Mouse (Mus musculus) spleen, adult 12 weeks (tissue): Measurements from ENCODE around the gene Diaph3.

ENCODE experiments used
- DNase-seq: peaks from one replicate; pipeline ENCODE4 v3.0.0; 2022; ENCODE audit warnings: low spot score

Diaph3 gene

DNA sequence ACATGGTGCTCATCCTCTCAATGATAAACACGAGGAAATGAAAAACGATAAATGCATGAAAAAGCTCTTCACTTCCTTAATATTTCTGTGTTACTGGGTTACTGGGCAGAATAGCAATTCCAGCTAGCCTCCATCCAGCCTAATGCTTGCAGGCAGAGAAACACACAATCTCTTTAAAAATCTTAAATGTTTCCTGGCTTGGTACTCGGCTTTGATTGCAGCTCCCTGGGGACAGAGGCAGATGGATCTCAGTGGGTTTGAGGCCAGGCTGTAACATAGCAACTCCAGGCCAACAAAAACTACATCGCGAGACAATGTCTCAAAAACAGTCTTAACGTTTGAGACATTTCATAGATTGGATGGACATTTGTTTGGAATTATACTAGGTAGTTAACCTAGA lies 57.1 kb downstream of the Diaph3 start:
- no peak for DNase-seq

DNA sequence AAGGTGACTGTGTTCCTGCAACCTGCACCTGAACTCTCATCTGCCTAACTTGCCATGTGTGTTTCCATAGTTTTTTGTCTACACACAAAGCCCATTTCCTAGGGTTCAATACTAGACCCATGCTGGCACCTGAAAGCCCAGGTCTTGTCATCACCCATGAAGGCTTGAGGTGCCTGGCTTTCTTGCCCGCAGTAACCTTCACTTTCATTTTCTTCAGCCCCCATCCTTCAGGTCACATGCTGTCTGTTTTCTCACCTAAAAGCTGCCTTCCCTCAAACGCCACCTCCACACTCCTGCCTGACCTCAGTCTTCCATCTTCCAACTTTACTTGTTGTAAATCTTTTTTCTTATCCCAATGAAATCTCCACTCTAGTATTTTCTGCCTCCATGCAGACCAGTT lies 61.3 kb downstream of the Diaph3 start:
- DNase-seq = no peak

DNA sequence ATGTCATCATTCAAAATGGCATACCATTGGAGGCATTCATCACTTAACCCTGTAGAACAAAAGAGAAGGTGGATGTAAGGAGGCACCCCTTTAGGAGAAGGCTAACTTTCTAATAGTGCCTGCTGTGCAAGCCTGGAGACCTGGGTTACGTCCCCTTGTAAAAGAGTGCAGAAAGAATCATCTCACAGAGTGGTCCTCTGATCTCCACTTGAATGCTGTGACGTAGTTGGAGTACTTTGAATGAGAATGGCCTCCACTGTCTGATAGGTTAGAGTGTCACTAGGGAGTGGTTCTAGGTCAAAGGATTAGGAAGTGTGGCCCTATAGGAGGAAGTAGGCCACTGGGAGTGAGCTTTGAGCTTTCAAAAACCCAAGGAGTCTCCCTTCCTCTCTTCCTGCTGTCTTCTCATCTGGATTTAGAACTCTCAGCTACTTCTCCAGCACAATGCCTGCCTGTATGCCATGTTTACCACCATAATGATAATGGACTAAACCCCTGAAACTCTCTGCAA lies 66.0 kb downstream of the Diaph3 start:
- no peak for DNase-seq

DNA sequence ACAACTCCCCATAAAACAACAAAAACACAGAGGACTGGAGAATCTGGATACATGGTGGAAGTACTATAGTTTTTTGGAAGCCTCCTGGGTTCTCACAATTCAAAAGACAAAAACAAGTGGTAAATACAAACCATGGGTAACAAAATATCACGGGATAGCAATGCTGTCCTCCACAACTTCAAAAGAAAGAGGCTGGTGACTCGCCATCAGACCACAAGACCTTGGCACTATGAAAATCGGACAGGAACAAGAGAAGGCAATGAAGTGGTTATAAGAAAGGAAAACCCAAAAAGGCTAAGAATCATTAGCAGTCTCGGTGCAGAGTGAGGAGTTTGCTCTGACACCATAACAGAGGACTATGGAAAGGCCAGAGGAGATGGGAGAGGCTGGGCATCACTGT lies 76.8 kb downstream of the Diaph3 start:
- no peak for DNase-seq

DNA sequence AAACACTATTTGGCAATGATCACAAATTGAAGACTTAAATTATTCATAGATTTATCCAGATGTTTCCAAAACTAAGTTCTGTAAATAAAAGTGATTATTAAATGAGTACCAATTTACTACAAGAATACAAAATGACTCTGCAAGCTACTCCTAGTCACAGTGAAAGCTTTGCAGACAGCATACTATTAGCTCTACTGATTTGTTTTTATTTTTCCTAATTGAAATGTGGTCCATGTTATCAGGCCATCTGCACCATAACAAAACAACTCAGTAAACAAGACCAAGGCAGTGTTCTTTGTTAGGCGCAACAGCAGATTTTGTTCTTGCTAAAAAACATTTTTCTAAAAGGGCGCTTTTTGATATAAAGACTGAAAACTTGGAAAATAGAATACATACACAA lies 84.9 kb downstream of the Diaph3 start:
- no peak for DNase-seq

DNA sequence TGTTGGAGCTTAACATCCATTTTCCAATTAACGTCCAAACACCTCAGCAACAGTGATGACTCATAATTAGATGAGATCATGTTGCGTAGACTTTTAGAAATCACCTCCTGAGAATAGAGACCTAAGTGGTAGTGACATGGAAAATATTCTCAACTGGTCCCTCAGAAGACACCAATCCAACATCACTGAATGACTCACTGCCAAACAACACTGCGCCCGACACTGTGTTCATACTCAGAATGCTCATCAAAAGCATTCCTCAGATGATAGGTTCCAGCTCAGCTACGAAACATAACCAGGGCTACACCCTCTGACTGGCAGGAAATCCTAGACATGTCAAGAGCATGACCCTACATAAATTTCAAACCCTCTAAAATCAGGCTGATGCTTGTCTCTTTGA lies 89.8 kb downstream of the Diaph3 start:
- no peak for DNase-seq

DNA sequence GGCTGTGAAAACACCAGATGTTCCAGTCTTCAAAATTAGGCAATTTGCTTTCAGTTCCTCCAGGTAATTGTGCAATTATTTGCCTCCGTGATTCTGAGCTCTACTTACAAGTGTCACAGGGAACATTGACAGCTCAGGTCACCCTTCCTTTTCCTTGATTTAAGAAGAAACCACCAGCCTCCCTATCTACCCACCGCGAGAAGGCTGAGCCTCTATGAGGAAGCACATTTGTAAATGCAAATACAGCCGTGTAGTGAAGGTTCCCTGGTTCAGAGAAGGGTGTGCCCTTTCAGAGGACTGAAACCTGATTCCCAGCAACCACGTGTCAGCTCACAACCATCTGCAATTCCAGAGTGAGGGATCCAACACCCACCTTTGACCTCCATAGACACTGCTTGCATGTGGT lies 96.6 kb downstream of the Diaph3 start:
- no peak for DNase-seq

DNA sequence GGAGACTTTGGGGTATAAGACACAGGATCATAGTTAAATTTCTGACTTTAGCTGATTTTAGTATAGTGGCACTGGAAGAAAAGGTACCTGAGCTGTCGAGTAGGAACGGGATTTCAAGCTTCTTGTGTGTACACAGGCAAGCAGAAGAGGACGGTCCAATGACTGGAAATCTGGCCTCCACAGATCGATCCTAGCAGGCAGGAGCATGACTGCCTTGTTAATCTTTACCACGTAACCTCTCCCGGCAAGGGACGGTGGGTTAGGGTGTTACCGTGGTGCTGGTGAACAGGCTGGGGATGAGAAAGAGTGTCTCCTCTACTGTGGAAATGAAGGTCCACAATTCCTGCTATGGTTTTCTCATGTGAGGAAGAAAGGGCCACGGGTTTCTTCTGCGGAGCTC lies 120.8 kb downstream of the Diaph3 start:
- DNase-seq = no peak

DNA sequence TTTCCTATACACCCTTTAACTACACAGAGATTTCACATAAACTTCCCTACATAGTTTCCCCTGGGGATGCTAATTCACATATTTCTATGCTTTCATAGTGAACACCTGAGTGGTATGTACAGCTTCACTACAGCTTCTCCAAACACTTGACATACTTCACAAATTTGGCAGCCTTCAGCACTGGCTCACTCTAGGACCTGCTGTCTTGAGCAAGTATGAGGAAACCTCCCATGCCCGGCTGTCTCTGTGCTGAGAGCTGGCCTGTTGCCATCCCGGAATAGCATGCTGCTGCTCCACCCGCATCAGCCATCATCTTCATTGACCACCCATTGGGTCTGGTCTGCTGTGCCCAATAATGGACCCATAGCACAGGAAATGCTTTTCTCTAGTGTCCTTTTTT lies 121.3 kb downstream of the Diaph3 start:
- DNase-seq = no peak

DNA sequence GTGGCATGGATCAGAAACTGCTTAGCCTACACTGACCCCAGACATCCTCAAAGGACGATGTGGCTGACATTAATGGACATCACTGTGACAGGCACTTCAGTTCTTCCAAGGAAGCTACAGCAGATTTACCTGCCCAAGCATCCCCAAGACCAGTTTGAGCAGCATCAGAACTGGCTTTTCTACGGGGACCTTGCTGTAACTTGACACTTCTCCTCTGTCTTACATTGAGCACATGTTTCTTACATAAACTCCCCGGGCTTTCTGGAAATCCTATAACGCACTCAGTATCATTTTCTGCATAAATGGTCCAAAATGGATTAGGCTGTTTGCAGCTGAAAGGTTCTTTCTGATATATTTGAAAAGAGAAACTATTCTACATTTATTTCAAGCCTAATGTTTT lies 143.7 kb downstream of the Diaph3 start:
- no peak for DNase-seq

DNA sequence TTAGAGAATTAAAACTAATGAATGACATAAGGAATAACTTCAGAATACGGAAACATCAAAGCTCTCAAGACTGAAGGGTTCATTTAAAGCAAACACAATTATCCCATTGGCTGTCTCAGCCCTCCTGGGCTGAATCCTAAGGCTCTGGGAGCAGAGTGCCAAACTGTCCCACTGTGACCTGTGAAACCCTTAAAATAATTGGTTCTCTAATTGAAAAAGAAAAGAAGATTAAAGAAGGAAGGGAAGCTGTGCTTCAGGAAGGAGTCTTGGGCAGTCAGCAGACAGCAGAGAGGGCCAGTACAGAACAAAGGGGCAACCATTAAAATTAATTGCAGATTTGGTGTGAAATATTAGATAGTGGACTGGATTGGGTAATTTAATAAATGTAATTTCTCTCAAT lies 189.9 kb downstream of the Diaph3 start:
- DNase-seq = no peak

DNA sequence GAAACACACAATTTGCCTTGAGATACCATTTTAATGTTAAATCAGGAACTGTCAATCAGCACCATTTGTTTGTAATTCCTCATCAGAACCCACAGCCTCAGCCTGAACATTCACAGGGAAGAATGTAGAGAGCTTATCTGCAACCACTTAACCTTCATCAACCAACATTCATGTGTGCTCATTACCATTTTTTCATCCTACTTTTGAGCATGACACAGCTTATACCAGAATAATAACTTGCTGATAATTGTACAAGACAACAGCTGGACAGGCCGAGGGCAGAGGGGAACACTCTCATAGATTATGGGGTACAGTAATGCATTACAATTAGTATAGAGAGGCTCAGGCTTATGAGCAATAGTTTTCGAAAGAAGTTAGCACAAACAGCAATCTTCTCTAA lies 203.1 kb downstream of the Diaph3 start:
- DNase-seq = no peak

DNA sequence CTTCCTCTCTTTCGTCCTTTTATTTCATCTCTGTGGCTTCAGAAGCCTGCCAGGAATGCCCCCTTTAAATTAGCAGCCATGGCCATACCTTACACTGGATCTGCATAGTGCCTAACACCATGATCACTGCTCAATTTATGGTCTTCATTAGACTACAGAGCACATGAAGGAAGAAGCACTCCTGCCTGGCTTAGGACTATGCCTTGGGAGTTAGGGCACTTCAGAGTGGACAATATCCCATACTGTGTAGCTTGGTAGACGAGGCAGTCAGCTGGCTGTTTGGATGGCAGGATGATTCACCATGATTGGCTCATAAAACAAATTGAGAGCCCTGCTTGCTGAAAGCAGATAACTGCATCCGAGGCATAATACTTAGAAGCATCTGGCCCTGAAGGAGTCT lies 204.6 kb downstream of the Diaph3 start:
- DNase-seq = no peak

DNA sequence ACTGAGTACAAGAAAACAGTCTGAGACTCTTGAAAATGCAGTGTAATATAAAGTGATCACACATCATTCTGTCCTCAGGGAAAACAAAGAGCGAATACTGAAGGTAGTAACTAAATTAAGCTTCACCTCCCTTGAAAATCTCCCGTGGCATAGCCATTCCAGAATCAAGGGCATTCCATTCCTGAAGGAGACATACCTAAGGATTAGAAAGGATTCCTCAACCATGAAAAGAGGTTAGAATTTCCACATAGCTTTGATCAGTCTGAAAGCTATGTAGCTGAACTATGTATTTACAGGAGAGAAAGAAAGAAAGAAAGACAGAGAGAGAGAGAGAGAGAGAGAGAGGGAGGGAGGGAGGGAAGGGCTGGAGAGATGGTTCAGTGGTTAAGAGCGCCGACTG lies 210.3 kb downstream of the Diaph3 start:
- DNase-seq = no peak

DNA sequence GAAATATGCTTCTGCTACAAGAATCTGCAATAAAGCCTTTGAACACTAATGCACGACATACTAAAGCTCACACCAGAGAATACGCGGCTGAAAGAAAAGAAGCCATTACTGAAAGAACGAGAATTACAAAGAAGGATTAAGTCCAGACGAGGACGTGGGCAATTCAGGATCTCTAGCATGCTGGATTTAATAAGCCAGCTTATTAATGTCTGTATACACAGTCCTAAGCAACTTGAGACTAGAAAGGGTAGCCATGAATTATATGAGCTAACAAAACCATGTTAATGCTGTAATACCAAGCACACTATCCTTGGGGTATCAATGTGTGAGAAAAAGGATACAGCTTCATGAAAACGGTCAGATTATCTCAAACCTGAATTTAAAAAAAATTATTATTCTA lies 214.2 kb downstream of the Diaph3 start:
- no peak for DNase-seq

DNA sequence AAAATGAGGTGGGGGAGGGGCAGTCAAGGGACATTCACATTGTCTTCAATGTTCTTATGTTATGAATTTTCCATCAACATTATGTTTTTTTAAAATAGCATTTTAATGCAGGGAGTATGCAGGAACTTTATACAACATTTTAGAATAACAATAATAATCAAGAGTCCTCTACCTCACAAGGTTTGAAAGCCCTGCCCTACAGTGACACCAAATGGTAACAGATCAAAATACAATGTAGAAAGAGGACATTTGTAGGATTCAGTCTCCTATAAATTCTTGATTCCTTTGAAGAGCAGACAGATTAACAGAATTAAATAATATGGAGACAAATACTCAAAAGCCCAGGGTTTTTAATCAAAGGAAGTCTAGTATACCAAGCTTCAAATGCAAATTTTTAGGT lies 242.1 kb downstream of the Diaph3 start:
- no peak for DNase-seq

DNA sequence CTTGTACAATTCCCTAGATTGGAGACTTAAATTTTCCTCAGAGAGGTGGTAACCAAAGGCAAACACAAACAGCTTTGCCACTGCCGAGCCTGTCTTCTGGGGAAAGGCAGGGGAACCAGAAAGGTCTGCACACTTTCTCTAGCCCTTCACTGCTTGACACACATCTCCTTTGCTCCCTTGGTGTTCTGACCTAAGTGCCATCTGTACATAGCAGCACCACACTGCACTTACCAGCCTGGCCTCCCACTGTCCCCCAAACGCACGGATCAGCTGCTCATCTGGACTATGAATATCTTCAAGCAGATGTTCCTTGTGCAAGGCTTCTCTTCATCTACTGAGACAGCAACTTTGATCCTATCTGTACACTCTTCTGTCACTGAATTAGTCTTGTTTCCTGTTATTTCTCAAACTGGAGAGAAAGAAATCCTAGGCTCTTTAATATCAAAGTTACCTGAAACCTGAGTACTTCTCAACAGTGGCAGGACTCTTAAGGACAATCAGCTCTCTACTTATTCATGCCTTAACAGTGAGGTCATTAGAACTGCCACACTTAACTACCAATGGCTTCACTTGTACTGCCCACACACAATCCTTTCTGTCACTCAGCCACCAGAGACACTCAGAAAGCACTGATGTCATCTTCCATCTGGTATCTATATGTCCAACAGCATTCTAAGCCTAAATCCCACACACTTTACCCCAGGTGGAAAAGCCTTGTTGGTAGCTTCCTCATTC lies 251.8 kb downstream of the Diaph3 start:
- no peak for DNase-seq

DNA sequence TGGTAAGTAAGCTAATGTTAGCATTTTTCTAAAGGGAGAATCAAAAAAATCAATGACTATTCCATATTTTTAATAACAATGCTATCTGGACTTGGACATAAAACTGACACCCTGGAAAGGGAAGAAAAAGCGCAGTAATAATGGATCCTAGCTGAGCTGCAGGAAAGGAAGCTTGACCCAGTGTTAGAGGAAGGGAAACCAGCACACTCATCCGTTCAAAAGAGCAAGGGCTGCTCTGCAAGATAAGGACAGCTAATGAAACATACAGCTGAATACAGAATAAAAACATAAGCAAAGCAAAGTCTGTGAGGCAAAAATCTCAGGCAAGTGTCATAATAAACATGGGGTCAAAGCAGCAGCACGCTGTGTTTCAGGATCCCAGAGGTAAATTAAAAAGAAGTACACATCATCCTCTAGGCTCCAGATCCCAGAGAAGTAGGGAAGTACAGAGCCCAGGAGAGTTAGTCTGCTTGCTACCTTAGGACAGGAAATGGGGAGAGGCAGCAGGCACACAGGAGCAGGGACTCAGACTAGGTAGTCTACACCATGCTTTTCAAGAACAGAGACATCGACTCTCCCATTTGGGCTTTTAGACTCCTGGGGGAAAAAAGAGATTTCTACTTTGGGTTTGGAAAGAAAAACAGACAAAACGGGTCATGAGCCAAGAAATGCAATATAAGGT lies 255.5 kb downstream of the Diaph3 start:
- no peak for DNase-seq

DNA sequence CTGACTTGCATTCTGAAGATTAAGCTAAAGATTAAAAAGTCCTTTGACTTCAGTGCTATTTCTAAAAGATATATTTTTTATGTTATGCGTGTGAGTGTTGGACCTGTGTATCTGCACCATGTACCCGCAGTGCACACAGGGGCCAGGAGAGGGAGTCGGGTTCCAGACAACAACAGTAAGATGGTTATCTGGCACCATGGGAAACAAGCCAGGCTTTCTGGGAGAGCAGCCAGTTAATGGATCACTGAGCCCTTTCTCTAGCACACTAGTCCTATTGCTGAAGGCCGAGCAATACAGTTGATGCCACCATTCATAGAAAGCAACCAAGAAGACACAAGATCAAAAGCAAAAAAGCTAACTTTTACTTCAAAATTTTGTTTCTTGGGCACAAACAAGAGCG lies 271.5 kb downstream of the Diaph3 start:
- no peak for DNase-seq

DNA sequence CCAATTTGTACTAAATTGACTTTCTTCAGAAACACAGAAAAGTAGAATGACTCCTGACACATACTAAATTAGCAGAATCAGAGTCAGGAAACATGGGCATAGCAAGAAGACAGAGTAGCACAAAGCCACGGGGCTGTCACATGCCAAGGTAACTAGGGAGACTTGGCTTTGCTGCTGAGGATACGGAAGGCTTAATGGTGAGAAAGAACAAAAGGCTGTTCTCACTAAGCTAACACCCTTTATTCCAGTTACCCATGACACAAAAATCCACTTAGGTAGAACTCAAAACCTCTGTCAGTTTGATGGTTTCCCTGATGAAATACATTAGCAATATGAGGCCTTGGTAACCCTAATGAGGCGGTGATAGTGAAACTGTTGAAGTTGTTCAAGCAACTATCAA lies 273.9 kb downstream of the Diaph3 start:
- DNase-seq = no peak

DNA sequence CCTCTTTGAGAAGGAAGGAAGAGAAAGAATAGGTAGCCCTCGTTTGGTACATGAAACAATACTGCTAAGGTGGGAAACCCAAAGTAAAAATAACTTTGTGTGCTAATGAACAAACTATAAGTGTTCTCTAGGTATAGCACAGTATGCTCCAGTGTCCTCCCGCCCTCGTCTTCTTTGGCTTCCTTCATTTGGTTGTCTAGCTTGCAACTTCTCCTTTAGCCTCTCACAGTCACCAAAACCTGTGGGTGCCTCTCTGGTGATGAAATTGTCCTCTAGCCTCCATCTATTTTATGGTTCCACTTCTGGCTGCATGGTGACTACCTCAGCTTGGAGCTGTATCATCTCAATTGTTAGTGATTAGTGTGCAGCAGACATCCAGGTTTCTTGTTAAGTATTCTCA lies 277.0 kb downstream of the Diaph3 start:
- no peak for DNase-seq

DNA sequence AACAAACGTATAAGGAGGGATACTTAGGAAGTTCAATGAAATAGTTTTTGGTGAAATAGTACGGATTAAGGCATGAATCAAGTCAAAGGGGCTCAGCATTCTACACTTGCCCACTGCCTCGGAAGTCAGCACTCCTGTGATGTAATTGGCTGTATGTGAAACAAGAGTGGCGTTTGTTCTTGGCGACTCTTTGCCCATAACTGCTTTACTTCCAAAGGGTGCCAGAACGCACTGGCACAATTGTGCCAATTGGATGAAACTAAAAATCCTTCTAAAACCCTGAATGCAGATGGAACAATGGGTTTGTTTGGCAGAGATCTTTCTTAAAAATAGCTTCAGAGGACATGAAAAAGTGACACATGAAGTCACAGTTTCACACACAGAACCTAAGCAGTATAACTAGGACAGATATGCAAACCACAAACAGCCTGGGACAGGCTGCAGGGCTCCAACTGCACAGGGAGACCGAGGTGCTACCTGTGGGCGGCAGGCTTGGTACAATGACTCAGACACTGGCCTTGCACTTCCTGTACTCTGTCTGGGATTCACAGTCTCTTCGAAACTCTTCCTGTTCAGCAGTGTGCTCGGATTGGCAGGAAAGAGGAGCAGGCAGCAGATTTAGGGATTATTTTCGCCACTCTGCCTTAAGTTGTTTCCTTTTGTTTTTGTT lies 279.6 kb downstream of the Diaph3 start:
- DNase-seq = no peak

DNA sequence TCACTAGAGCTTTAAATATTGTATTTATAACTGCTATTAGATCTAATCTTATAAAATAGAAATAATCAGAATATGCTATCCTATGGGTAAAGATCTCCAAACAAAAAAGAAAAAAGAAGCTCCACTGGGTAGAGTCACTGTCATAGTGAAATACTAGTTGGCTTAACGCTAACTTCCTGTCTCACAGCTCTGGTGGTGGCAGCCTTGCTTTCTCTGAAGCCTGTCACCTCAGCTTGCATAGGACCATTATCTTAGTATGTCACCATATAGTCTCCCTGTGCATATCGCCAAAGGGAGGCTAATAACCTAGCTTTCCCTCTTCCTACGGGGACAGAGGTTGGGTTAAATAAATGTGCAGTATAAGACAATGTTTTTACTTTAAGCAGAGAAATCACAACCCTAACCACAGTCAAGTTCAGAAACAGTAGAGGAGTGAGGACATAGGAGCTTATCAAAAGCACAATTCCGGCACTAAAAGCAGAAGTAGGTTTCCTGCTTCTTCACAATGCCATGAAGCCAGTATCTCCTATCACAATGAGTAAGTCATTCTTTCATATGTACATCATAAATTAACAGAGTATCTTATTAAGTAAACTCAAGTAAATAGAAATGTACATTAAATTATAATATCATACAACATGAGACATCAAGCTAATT lies 293.8 kb downstream of the Diaph3 start:
- DNase-seq = no peak
